Mouse (Mus musculus) heart, adult 2 months (tissue): ENCODE results near the gene Abcb10. TPM values are rescaled to one million over a fixed set of nuclear protein-coding genes. Genes with fewer than 3 reads are reported as not detected.
"Not testable (repeated sequence)": the region's sequence is repeated elsewhere in the genome, so short reads cannot be mapped to it uniquely, and the experiment has no call there.

Experiments
- DNase-seq, 2 experiments: peaks; one replicate each; pipeline ENCODE4 v3.0.0; 2021
- H3K27ac ChIP-seq: fragments of 200-600 bp; 2 replicates; pipeline ENCODE4 v1.8.1; 2022
- H3K27me3 ChIP-seq: fragments of 200-500 bp; 2 replicates; pipeline ENCODE4 v1.6.1; 2012; ENCODE audit warnings: mild to moderate bottlenecking, low read length, inconsistent platforms, mixed read lengths; ENCODE audit not compliant: control insufficient read depth, insufficient read depth
- H3K36me3 ChIP-seq: fragments of 200-500 bp; 2 replicates; pipeline ENCODE4 v1.6.1; 2012; ENCODE audit warnings: low read length, inconsistent platforms; ENCODE audit not compliant: control insufficient read depth, insufficient read depth
- H3K4me1 ChIP-seq: fragments of 200-500 bp; 2 replicates; pipeline ENCODE4 v1.6.1; 2011; ENCODE audit warnings: low read length; ENCODE audit not compliant: control insufficient read depth, insufficient read depth
- H3K4me3 ChIP-seq: fragments of 200-600 bp; 2 replicates; pipeline ENCODE4 v1.8.1; 2022
- H3K79me2 ChIP-seq: fragments of 200-500 bp; replicated peaks from 2 replicates; pipeline ENCODE4 v1.6.1; 2012; ENCODE audit warnings: mild to moderate bottlenecking, inconsistent platforms, low read length, moderate library complexity, mixed read lengths; ENCODE audit not compliant: control insufficient read depth, insufficient read depth
- H3K9ac ChIP-seq: fragments of 200-500 bp; 2 replicates; pipeline ENCODE4 v1.6.1; 2012; ENCODE audit warnings: low read depth, mild to moderate bottlenecking, control low read depth, inconsistent platforms, low read length, mixed read lengths
- CTCF ChIP-seq: fragments of 200-600 bp; IDR thresholded peaks from 2 replicates; pipeline ENCODE4 v1.8.1; 2022; ENCODE audit warnings: antibody characterized with exemption, mild to moderate bottlenecking, moderate library complexity
- EP300 ChIP-seq: fragments of 200-500 bp; IDR thresholded peaks from 2 replicates; pipeline ENCODE4 v1.6.1; 2011; ENCODE audit warnings: low read depth, low read length, control low read depth; ENCODE audit not compliant: insufficient read depth
- POLR2A ChIP-seq: fragments of 200-500 bp; IDR thresholded peaks from 2 replicates; pipeline ENCODE4 v1.6.1; 2011; ENCODE audit warnings: mild to moderate bottlenecking, low read depth, low read length, control low read depth; ENCODE audit not compliant: insufficient read depth
- WGBS: fragments of 180-500 bp; shearing (Covaris S2); methylation state at CpG from one replicate; pipeline ENCODE4 v1.1.7; 2018; 5-methylcytosine and 5-hydroxymethylcytosine counted together
- intact Hi-C: fragments of 180-260 bp; cut with DNase I; formaldehyde crosslinking; loops from one replicate; pipeline ENCODE4 v1.15.1; 2025
- long read RNA-seq: library from polyadenylated mRNA; stranded (forward); transcript quantifications from one replicate; pipeline ENCODE4 v2.0.0, GENCODE M21; 2021
- polyA plus RNA-seq: library from polyadenylated mRNA; depleted of rRNA; stranded (reverse); fragments of >200 nt; gene quantifications from 2 replicates; pipeline ENCODE4 v1.2.3, GENCODE M21; 2012; rRNA removed
- total RNA-seq, 2 experiments: library from RNA; stranded (reverse); gene quantifications; 2 replicates each; pipeline ENCODE4 v1.2.3; 2021

Abcb10 gene
- total RNA-seq (10 to 100 TPM; 40.2 to 44.2 TPM), polyA plus RNA-seq (19.1 and 27.6 TPM in 2 replicates)
- long read RNA-seq, full-length matches to known transcripts: 33 of 65 reads
- long read RNA-seq, partial matches to known transcripts: 5 of 65 reads
- long read RNA-seq, other reads (novel, unspliced or antisense): 27 of 65 reads

- H3K27ac ChIP-seq: peak within 1 kb of the TSS; percentile 90
- H3K27me3 ChIP-seq: no peaks in the 10 kb centered on the region
- peaks cover 10% of the 10 kb centered on the region for H3K4me1 ChIP-seq
- no peaks in the 10 kb centered on the region for H3K36me3 ChIP-seq
- intact Hi-C loops: loop anchor here (2.0 kb wide), 2 partner anchors 32 to 38 kb away; partner anchors contain the start of genes Taf5l and Urb2
- TF ChIP-seq EP300: 0 out of 2 replicates have a peak, but pooled peaks have one; percentile 15
- no peak for TF ChIP-seq CTCF
- TF ChIP-seq POLR2A: peak; percentile 93
- H3K4me3 ChIP-seq: peak within 1 kb of the TSS; percentile 89
- H3K9ac ChIP-seq: peak within 1 kb of the TSS; percentile 88
- WGBS: under 1% methylated on average over 48 of the region's 56 CpGs
- DNase-seq: peak; percentile 94 to 96
- no peaks in the 10 kb centered on the region; the same call in 1 of the 2 replicates for H3K79me2 ChIP-seq
These were observed at the start of gene Abcb10 for GRCm38 (mm10) chr8:123982826-123983400. Gene Abcb10, minus strand, starts transcription at chr8:123983122.

- no peak for DNase-seq
- Histone ChIP-seq H3K36me3 (no peaks in the 10 kb centered on the region), H3K4me3 (no peak overlapping the region), H3K27ac (no peak overlapping the region), H3K9ac (no peak overlapping the region), H3K27me3 (no peaks in the 10 kb centered on the region), H3K4me1 (peaks cover 2% of the 10 kb centered on the region; the same call in 1 of the 2 replicates), H3K79me2 (no peaks in the 10 kb centered on the region)
- intact Hi-C loops: no loop called here
- no peak for TF ChIP-seq POLR2A
- no peak for TF ChIP-seq CTCF
- no peak for TF ChIP-seq EP300
- 75% methylated on average over 6 of the region's 6 CpGs for WGBS
These were observed 44.9 kb upstream of the Abcb10 start for GRCm38 (mm10) chr8:124027831-124028230.

- peak; percentile 21; the same call in 1 of the 2 replicates for TF ChIP-seq CTCF
- H3K4me1 ChIP-seq, H3K27ac ChIP-seq, DNase-seq, H3K79me2 ChIP-seq, H3K27me3 ChIP-seq, intact Hi-C loops, H3K9ac ChIP-seq, H3K4me3 ChIP-seq, H3K36me3 ChIP-seq: not testable (repeated sequence)
- whole genome bisulfite sequencing: 74% methylated on average over 2 of the region's 2 CpGs
These were observed 43.3 kb upstream of the Abcb10 start for GRCm38 (mm10) chr8:124026265-124026664.

GRCm38 (mm10) chr8:124021237-124022227, 38.6 kb upstream of the Abcb10 start, which contains the start of the genes Taf5l and Urb2:
Gene Taf5l, minus strand, starts transcription at chr8:124021397.
Gene Urb2, plus strand, starts transcription at chr8:124021508.
- peak within 1 kb of the TSS; percentile 76 for H3K4me3 ChIP-seq
- peak within 1 kb of the TSS; percentile 97 for H3K27ac ChIP-seq
- H3K36me3 ChIP-seq: no peaks in the 10 kb centered on the region; the same call in 1 of the 2 replicates
- 0 out of 2 replicates have a peak, but pooled peaks have one; percentile 64 for TF ChIP-seq POLR2A
- TF ChIP-seq EP300: no peak
- intact Hi-C loops: loop anchor here (2.0 to 5.0 kb wide), 3 partner anchors 39 to 211 kb away; partner anchors contain the start of genes Abcb10, Galnt2 and Nup133
- H3K79me2 ChIP-seq: peaks cover 7% of the 10 kb centered on the region
- peak within 1 kb of the TSS; percentile 92 for H3K9ac ChIP-seq
- peaks cover 15% of the 10 kb centered on the region for H3K4me1 ChIP-seq
- peak; percentile 97 to 98 for DNase-seq
- WGBS: 1% methylated on average over 73 of the region's 74 CpGs
- H3K27me3 ChIP-seq: no peaks in the 10 kb centered on the region

- DNase-seq: peak in 1 of 2 experiments; percentile 76
These were observed 37.7 kb upstream of the Abcb10 start for GRCm38 (mm10) chr8:124020439-124021236.

More at GRCm38 (mm10) chr8:124020439-124021236, 37.7 kb upstream of the Abcb10 start:
- WGBS: 2% methylated on average over 51 of the region's 87 CpGs
- Histone ChIP-seq H3K27me3 (no peaks in the 10 kb centered on the region), H3K4me3 (peak overlapping the region; percentile 76), H3K36me3 (no peaks in the 10 kb centered on the region; the same call in 1 of the 2 replicates), H3K9ac (peak overlapping the region; percentile 92), H3K4me1 (peaks cover 15% of the 10 kb centered on the region), H3K27ac (peak overlapping the region; percentile 97), H3K79me2 (peaks cover 7% of the 10 kb centered on the region)
- intact Hi-C loops: loop anchor here (2.0 to 5.0 kb wide), 3 partner anchors 38 to 212 kb away; partner anchors contain the start of genes Abcb10, Galnt2 and Nup133
- TF ChIP-seq EP300 (0 out of 2 replicates have a peak, but pooled peaks have one; percentile 11), CTCF (peak; percentile 16), POLR2A (no peak)
